Mouse (Mus musculus) ES-Bruce4 (cell line): ENCODE results near the gene Zfp800.

Experiments used
- CTCF ChIP-seq: IDR thresholded peaks from one replicate; pipeline ENCODE4 v1.8.1; 2011; ENCODE audit warnings: low read depth, low read length
- EP300 ChIP-seq: IDR thresholded peaks from 2 replicates; pipeline ENCODE4 v1.6.1; 2011; ENCODE audit warnings: low read depth, low read length; ENCODE audit not compliant: insufficient read depth
- POLR2A ChIP-seq: IDR thresholded peaks from one replicate; pipeline ENCODE4 v1.8.1; 2011; ENCODE audit warnings: low read length; ENCODE audit not compliant: insufficient read depth

GRCm38 (mm10) chr6:28193901-28194300 is 203.9 kb downstream of the Zfp800 start:
- no peak for TF ChIP-seq CTCF
- no peak for TF ChIP-seq POLR2A
- TF ChIP-seq EP300: no peak
